Mouse (Mus musculus): ENCODE data around the gene AC109138.7. TPM values are rescaled to one million over a fixed set of nuclear protein-coding genes. Genes with fewer than 3 reads are reported as not detected.

AC109138.7 gene
- polyA plus RNA-seq, 1 experiment: not detected

- Histone ChIP-seq H3ac (ENCODE audit: control insufficient read depth, insufficient read length) (no peak overlapping the region), H3K36me3 (ENCODE audit: control insufficient read depth, insufficient read depth) (no peaks in the 10 kb centered on the region), H3K79me2 (ENCODE audit: control insufficient read depth, insufficient read depth) (no peaks in the 10 kb centered on the region), H3K27me3 (ENCODE audit: control insufficient read depth, insufficient read depth, insufficient read length) (no peaks in the 10 kb centered on the region), H3K4me2 (ENCODE audit: low read depth) (no peak overlapping the region), H3K4me3 (no peak overlapping the region)
- TF ChIP-seq POLR2AphosphoS2 (IDR thresholded peaks at IDR 0.05; ENCODE audit: insufficient read length, low read depth) (no peak), MYOD1 (IDR thresholded peaks at IDR 0.05; ENCODE audit: control insufficient read depth in 1 of 3, insufficient read length in 2 of 3, low read depth in 2 of 3) (no peak), POLR2A (IDR thresholded peaks at IDR 0.05; ENCODE audit: insufficient read length, low read depth) (no peak), E2F4 (IDR thresholded peaks at IDR 0.05; ENCODE audit: insufficient read depth) (no peak), MYOG (IDR thresholded peaks at IDR 0.05; ENCODE audit: control insufficient read depth in 1 of 3, insufficient read depth in 1 of 3, insufficient read length in 2 of 3, low read depth in 2 of 3) (no peak), CEBPB (IDR thresholded peaks at IDR 0.05; ENCODE audit: insufficient read depth, poor library complexity, severe bottlenecking) (no peak)
Observed at GRCm38 (mm10) chr19:4180411-4180810, 33.7 kb upstream of the AC109138.7 start.

GRCm38 (mm10) chr19:4181892-4182291 lies 32.3 kb upstream of the AC109138.7 start:
- TF ChIP-seq USF1 (IDR thresholded peaks at IDR 0.05; ENCODE audit: low read depth) (no peak), E2F4 (IDR thresholded peaks at IDR 0.05; ENCODE audit: insufficient read depth) (no peak), MYOG (IDR thresholded peaks at IDR 0.05; ENCODE audit: control insufficient read depth in 1 of 3, insufficient read depth in 1 of 3, insufficient read length in 2 of 3, low read depth in 2 of 3) (no peak), CEBPB (IDR thresholded peaks at IDR 0.05; ENCODE audit: insufficient read depth, poor library complexity, severe bottlenecking) (no peak), MYOD1 (IDR thresholded peaks at IDR 0.05; ENCODE audit: control insufficient read depth in 1 of 3, insufficient read length in 2 of 3, low read depth in 2 of 3) (no peak), TCF12 (IDR thresholded peaks at IDR 0.05; ENCODE audit: insufficient read depth, poor library complexity, severe bottlenecking) (no peak), POLR2AphosphoS2 (IDR thresholded peaks at IDR 0.05; ENCODE audit: insufficient read length, low read depth) (no peak), REST (IDR thresholded peaks at IDR 0.05; ENCODE audit: insufficient read depth, insufficient read length) (no peak)
- H3K4me3 ChIP-seq: no peak overlapping the region

GRCm38 (mm10) chr19:4183689-4184088 lies 30.5 kb upstream of the AC109138.7 start:
- Histone ChIP-seq H3K79me2 (ENCODE audit: control insufficient read depth, insufficient read depth) (no peaks in the 10 kb centered on the region), H3K4me2 (ENCODE audit: low read depth) (no peak overlapping the region), H3K4me3 (no peak overlapping the region), H3K27me3 (ENCODE audit: control insufficient read depth, insufficient read depth, insufficient read length) (no peaks in the 10 kb centered on the region), H3K36me3 (ENCODE audit: control insufficient read depth, insufficient read depth) (no peaks in the 10 kb centered on the region), H3ac (ENCODE audit: control insufficient read depth, insufficient read length) (no peak overlapping the region)
- TF ChIP-seq POLR2A (IDR thresholded peaks at IDR 0.05; ENCODE audit: insufficient read length, low read depth) (no peak), POLR2AphosphoS2 (IDR thresholded peaks at IDR 0.05; ENCODE audit: insufficient read length, low read depth) (no peak), MAX (IDR thresholded peaks at IDR 0.05; ENCODE audit: low read depth) (no peak), E2F4 (IDR thresholded peaks at IDR 0.05; ENCODE audit: insufficient read depth) (no peak), REST (IDR thresholded peaks at IDR 0.05; ENCODE audit: insufficient read depth, insufficient read length) (no peak), TCF3 (IDR thresholded peaks at IDR 0.05; ENCODE audit: insufficient read length, low read depth) (no peak), TCF12 (IDR thresholded peaks at IDR 0.05; ENCODE audit: insufficient read depth, poor library complexity, severe bottlenecking) (no peak), MYOD1 (IDR thresholded peaks at IDR 0.05; ENCODE audit: control insufficient read depth in 1 of 3, insufficient read length in 2 of 3, low read depth in 2 of 3) (no peak), MYOG (IDR thresholded peaks at IDR 0.05; ENCODE audit: control insufficient read depth in 1 of 3, insufficient read depth in 1 of 3, insufficient read length in 2 of 3, low read depth in 2 of 3) (no peak), SRF (IDR thresholded peaks at IDR 0.05; ENCODE audit: control insufficient read depth, insufficient read length, low read depth) (no peak), CEBPB (IDR thresholded peaks at IDR 0.05; ENCODE audit: insufficient read depth, poor library complexity, severe bottlenecking) (no peak), USF1 (IDR thresholded peaks at IDR 0.05; ENCODE audit: low read depth) (no peak)

More at GRCm38 (mm10) chr19:4181892-4182291, 32.3 kb upstream of the AC109138.7 start:
- Histone ChIP-seq H3K4me2 (ENCODE audit: low read depth) (no peak overlapping the region), H3K27me3 (ENCODE audit: control insufficient read depth, insufficient read depth, insufficient read length) (no peaks in the 10 kb centered on the region), H3K36me3 (ENCODE audit: control insufficient read depth, insufficient read depth) (no peaks in the 10 kb centered on the region), H3K79me2 (ENCODE audit: control insufficient read depth, insufficient read depth) (no peaks in the 10 kb centered on the region), H3ac (ENCODE audit: control insufficient read depth, insufficient read length) (no peak overlapping the region)

- no peak overlapping the region for H3ac ChIP-seq (ENCODE audit: control insufficient read depth, insufficient read length)
- H3K36me3 ChIP-seq (ENCODE audit: control insufficient read depth, insufficient read depth): no peaks in the 10 kb centered on the region
- H3K4me3 ChIP-seq: no peak overlapping the region
- no peak overlapping the region for H3K4me2 ChIP-seq (ENCODE audit: low read depth)
- H3K27me3 ChIP-seq (ENCODE audit: control insufficient read depth, insufficient read depth, insufficient read length): no peaks in the 10 kb centered on the region
- TF ChIP-seq POLR2A (IDR thresholded peaks at IDR 0.05; ENCODE audit: insufficient read length, low read depth) (no peak), TCF3 (IDR thresholded peaks at IDR 0.05; ENCODE audit: insufficient read length, low read depth) (no peak), CEBPB (IDR thresholded peaks at IDR 0.05; ENCODE audit: insufficient read depth, poor library complexity, severe bottlenecking) (no peak), MYOD1 (IDR thresholded peaks at IDR 0.05; ENCODE audit: control insufficient read depth in 1 of 3, insufficient read length in 2 of 3, low read depth in 2 of 3) (no peak), MYOG (IDR thresholded peaks at IDR 0.05; ENCODE audit: control insufficient read depth in 1 of 3, insufficient read depth in 1 of 3, insufficient read length in 2 of 3, low read depth in 2 of 3) (no peak), SRF (IDR thresholded peaks at IDR 0.05; ENCODE audit: control insufficient read depth, insufficient read length, low read depth) (no peak), POLR2AphosphoS2 (IDR thresholded peaks at IDR 0.05; ENCODE audit: insufficient read length, low read depth) (no peak), REST (IDR thresholded peaks at IDR 0.05; ENCODE audit: insufficient read depth, insufficient read length) (no peak), E2F4 (IDR thresholded peaks at IDR 0.05; ENCODE audit: insufficient read depth) (no peak), MAX (IDR thresholded peaks at IDR 0.05; ENCODE audit: low read depth) (no peak), TCF12 (IDR thresholded peaks at IDR 0.05; ENCODE audit: insufficient read depth, poor library complexity, severe bottlenecking) (no peak), USF1 (IDR thresholded peaks at IDR 0.05; ENCODE audit: low read depth) (no peak)
- H3K79me2 ChIP-seq (ENCODE audit: control insufficient read depth, insufficient read depth): no peaks in the 10 kb centered on the region
Observed at GRCm38 (mm10) chr19:4184976-4185975, 28.9 kb upstream of the AC109138.7 start.
